Mouse (Mus musculus) lung, postnatal 10 days (tissue): ENCODE data around the gene Ambra1.

Source experiments
- DNase-seq: peaks from one replicate; pipeline ENCODE4 v3.0.0; 2021

Ambra1 gene

DNA sequence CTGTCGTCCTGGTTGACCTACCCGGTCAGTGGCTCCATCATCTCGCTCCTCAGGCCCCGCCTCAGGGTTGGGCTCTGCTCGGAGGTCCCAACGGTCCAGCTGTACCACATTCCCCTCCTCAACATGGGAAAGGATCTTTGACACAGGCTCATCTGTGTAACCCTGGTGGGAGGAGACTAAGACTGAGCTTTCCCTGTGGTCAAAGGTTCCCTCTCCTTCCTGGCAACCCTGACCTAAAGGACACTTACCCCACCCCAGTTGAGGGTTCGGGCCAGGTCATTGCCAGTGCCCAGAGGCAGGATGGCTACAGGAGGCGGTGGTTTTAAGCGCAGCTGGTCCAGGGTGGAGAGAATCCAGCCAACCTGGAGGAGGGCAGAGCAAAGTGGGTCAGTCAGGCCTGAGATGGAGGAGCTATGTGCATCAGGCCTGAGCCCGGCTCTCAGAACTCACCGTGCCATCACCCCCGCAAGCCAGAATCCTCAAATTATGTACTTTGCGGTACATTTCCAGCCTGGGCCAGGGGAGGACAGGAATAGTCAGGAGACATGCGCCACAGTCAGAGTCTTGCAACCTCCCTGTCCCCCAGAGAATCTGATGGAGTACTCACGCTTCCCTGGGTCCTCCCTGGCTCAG, 209.5 kb downstream of the Ambra1 start:
- DNase-seq: no peak

DNA sequence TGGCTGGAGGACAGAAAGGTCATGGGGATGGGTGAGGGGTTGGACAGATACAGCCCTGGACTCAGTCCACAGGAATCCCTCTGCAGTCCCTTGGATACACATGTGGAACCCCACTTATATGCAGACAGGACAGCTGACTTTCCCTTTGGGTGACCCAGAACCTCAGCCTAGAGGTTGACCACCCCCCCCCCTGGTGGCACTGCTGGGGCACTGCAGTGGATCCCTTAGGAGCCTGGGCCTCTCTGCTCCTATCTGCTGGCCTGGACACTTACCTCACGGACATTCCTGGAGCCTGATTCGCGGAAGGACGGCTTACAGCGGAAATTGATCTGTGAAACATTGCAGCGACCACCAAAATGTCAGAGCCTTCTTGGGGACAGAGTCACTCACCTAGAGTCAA, 212.4 kb downstream of the Ambra1 start:
- no peak for DNase-seq

DNA sequence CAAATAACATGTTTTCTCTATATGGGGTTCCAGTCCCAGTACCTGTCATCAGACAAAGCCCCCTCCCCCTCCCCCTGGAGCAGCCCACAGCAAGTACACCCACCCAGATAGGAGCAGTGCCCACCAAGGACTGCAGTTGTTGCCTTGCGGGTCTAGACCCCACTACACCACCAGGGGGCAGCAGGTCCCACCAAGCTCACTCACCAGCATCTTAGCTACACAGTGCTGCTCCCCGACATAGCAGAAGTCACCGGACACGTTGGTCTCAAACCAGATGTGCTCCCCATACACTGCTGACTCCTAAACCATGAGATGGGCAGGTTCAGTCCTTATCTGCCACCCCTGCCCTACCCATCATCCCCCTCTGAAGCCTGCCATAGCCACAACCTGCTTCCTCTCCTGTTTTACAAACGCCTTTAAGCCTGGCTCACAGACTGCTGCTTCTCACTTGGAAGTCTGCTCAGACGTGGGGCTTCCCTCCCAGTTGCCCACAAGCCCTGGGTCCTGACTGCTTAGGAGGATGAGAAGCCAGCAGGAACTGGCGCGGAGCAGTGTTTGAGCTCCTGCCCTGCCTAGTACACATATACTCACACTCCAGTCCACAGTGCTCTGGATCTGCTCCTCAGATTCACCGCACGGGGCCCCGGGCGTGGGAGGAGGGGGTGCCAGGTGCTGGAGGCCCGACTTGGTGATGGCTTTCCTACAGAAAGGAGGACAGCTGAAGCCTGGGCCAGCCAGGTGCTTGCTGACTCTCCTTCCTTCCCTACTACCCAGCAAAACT, 214.4 kb downstream of the Ambra1 start:
- DNase-seq: peak; percentile 87

DNA sequence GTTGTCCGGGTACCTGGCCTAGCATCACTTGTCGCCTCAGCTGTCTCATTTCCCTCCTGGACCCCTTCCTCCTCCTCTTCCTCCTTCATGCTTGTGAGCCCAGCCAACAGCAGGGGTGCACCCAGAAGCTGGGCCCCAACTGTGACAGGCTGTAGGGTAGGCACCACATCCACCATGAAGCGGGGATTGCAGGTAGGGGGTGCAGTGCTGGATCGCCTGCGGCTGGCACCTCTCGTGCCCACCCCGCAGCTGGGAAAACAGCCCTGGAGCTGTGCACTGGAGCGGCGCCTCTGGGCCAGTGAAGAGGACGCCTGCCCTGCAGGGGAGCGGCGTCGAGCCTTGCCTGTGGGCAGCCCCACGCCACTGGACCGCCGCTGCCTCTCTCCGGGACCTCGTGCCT, 215.5 kb downstream of the Ambra1 start, which contains the start of gene Gm9821:
Gm9821 (plus strand) TSS at position 221 of the 400 bp plus-strand sequence.
- DNase-seq: no peak

DNA sequence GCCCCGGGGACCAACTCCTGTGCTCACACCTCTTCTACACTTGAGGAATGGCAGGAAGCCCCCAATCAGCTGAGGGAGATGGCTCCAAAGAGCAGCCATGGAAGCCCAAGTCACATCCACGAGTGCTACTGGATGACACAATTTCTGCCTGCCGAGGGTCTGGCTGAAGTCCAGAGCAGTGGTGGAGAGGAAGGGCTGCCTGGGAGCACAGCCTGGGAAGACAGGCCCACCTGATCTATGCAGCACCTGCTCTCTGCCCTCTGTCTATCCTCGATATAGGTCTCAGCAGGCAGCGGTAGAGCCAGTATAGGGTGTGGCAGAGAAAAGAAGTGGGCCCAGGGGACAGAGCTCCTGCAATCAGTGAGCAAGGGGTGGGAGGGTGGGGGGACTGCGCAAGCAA, 216.9 kb downstream of the Ambra1 start:
- no peak for DNase-seq

DNA sequence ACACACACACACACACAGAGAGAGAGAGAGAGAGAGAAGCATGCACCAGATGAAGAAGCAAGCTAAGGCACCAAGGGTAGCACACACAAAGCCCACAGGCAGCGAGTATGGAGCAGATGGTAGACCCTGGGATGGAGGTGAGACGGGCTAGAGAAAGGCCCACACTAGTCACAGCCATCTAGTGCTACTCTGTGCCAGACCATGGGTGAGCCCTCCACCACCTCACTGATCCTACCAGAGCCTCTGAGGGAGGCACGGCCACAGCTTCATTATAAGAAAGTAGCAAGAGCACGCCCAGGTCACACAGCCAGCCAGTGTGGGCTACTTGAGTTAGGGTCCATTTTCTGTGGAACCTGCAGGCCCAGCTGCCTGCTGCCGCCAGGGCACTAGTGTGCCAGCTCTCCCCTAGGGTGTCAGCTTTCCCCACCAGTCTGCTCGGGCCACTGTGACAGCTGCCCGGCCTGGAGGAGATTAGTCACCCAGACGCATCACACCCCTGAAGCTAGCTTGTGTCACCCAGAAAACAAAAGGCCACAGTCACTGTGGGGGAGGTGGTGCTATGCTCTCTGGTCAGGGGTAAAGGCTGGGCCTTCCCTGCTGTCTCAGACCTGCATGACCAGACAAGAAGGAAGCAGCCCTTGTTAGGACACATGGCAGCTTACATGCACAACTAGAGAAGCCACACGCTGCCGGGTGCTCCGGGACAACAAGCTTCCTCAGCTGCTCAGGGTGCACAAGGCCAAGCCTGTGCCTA, 217.6 kb downstream of the Ambra1 start:
- DNase-seq: peak; percentile 47

DNA sequence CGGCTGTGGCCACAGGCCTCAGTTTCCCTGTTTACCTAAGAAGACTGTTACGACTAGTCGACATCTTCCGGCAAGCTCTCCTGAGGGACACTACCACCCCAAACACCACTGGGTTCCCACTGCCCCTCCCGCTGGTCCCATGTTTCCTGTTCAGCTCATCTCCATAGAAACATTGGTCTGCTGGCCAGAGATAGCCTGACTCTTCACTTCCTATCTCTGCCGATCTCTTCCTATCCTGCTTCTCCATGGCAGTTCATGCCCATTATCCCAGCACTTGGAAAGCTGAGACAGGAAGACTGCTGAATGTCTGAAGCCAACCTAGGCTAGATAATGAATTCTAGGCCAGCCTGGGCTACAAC, 218.2 kb downstream of the Ambra1 start:
- DNase-seq: peak; percentile 54

DNA sequence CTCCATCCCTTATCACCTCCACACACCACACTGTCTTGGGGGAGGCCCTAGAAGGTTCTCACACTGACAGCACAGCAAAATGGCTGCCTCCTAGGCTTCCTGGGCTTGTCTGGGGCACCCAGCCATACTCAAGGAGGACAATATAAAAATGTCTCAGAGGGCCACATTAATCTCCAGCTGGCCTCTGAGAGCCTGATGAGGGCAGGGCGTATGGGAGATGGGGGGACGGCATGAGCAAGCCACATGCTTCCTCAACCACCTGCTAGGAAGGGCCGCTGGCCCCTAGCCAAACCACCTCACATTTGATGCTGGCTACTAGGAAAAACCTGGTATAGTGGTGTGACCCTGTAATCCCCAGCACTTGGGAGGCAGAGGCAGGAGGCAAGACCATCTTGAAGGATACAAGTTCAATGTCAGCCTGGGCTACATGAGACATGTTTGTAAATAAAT, 218.9 kb downstream of the Ambra1 start:
- DNase-seq: no peak

DNA sequence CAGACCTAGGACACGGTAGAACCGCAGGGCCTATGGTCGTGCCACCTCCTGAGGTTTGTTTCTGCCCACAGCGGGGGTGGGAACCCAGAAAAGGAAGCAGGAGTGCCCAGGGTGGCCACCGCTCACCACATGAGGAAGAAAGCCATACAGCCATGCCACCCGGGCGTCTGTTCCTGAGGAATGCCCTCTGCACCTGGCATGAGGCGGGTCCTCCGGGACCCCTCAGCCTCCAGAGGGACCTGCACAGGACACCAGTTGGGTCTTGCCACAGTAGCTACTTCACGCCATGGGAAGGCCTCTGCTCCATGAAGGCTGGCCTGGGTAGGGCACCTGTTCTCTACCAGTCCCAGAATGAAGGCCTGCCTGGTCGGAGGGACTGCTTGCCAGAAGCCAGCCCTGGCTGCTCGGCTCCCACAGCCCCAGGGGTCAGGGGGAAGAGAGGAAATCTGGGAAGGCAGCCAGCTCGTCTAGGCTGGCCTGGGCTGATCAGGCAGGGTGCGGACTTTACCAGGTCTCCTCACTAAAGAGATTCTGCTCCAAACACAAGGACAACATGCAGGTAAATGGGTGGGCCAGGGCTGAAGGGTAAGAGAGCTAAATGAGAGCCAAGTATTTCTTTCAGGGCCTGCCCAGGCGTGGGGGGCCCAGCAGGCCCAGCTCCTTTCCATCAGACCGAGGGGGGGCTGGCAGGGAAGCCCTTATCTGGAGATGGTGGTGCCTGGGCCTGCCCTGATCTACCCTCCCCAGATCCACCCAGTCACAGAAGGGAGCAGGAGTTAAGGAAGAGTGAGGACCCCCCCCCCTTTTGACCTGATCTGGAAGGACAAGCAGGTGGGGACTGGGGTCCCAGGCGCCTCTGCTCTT, 219.7 kb downstream of the Ambra1 start:
- peak; percentile 68 for DNase-seq

DNA sequence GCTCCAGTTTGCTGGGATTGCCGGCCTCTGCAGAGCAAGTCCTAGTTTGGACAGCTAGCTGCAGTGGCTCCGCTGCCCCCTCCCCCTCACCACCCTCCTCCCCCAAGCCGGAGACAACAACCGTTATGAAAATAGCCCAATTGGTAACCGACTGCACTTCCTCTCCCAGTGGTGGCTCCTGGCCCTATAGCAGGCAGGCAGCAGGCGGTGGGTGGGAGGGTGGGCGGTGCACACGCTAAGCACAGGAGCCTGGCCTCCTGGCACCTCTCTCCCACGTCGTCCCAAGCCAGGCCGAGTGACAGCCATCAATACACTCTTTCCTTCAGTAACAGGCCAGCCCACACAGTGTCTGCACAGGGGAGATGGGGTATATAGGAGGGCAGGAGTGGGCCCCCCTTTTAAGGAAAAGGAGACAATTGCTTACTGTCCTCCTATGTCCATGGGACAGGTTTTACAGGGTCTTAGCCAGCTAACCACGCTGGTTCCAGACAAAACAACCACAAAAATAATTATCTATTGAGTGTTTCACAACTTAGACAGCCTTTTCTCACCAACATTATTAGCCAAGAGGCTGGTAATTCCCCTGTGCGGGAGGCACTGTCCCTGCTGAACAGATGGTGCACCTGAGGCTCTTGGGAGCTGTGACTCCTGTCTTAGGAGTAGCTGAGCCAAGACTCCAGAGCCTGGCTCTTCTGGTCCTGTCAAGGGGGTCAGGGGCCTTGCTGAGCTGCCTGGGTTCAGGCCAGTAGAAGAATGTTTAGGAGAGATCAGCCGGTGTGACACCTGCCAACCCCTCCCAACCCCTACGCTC, 220.5 kb downstream of the Ambra1 start:
- DNase-seq: peak; percentile 73

DNA sequence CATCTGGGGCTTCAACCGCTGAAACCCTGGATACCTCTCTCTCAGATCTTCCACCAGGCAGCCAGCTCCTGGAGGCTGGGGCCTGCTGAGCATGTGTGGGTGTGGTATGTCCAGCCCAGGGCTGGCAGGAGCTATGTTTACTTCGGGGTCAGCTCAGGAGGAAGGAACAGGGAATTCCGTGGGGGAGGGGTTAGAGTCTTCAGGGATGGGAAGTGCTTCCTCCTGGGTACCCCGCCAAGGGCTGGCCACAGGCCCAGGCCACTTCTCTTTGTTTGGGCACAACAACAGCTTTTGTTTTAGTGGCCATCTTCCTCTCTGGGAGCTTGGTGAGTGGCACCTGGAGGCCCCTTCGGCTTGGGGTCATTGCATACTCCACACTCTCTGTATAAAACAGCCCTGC, 223.9 kb downstream of the Ambra1 start:
- peak; percentile 94 for DNase-seq

DNA sequence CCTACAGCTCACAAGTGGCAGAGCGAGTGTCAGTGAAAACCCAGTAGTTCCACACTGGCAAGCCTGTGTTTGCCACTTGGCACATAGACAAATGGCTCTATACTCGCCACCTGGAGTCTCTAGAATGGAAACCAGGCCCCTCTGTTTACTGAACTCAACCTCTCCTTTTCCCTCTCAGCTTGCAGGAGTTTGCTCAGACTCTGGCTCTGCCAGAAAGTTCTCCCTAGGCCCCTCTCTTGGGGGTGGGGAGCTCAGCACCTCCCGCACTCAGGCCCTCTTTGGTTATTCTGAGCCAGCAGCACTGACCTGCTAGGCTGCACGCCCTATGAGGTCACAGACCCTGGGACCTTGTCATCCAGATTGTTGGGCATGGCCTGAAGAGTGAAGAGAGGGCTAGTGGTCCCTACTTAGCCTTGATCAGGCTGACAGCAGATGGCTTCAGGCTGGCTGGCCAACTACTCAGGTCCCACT, 225.2 kb downstream of the Ambra1 start:
- no peak for DNase-seq

DNA sequence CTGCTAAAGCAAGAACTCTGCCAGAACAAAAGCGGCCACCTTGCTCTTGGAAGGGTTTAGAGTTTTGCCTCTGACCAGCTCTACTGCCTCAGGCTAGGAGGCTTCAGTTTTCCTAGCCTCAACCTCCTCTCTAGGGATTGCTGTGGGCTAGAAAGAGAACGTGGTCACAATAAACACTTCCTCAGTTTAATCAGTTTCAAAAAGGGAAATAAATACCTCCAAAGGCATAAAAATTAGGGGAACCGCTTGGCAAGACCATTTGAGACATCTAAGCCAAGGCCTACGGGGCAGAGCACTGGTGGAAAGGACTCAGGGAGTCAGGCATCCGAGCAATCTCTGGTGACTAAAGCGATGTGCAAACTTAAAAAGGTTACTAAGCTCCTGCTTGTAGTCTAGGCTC, 225.9 kb downstream of the Ambra1 start:
- DNase-seq: no peak

DNA sequence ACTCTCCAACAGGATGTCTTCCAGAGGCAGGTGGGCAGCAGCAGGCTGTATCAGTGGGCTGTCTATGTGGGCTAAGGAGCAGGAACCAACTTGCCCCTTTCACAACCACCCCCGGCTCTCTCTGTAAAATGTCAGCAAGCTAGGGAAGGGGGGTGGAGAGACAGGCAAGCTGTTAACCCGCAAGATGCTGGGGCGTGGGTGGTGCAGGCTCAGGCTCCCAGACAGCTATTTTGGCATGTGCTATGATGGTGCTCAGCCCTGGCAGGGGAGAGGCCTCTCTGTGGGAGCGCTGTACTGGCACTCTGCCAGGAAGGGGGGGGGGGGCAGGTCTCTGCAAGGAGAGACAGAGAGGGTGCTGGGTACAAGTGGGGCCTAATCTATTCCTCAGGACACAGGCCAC, 227.2 kb downstream of the Ambra1 start:
- peak; percentile 50 for DNase-seq

DNA sequence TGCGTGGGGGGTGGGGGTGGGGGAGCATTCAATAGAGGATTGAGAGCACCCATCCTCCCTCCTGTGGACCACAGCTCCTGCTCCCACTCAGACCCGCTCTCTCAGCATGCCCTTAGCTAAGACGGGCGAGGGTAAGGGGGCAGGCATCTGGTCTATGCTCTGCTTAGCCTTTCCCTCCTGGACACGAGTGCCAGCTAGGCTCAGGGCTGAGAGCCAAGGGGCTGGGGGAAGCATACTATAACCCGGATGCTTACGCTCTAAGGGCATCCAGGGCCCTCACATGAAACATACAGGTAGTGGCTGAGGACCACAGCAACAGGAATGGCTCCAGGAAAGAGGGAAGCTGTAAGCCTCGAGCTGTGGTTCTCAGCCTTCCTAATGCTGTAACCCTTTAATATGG, 228.1 kb downstream of the Ambra1 start:
- DNase-seq: no peak

DNA sequence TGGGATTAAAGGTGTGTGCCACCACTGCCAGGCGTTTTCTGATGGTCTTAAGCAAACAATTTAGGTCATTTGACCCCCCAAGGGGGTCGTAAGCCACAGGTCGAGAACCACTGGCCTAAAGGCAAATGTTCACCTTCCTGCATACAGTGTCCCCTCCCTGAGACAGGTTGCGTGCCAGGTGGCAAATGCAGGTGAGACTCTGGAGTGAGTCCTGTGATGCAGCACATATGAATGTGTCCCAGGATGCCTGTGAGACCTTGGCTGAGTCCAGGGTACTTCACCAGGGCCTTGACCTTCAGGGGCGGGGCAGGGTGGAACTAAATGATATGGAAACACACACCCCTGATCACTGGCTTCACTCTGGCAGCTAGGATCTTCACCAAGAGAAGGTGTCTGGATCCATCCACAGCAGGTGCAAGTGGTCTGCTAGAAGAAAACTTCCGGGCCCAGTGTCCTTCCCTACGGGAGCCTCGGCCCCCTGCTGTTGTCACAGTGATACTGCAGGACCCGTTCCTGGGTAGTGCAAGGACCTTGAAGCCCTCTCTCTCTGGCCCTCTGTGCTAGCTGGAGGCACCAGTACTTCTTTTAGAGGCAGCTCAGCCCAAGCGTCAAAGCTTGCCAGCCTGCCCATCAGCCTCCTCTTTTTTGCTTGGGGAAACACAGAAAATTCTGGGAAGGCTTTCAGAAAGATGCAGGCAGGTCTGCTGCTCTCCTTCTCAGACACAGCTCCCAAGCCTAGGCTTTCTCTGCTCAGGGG, 228.9 kb downstream of the Ambra1 start:
- DNase-seq: peak; percentile 80

DNA sequence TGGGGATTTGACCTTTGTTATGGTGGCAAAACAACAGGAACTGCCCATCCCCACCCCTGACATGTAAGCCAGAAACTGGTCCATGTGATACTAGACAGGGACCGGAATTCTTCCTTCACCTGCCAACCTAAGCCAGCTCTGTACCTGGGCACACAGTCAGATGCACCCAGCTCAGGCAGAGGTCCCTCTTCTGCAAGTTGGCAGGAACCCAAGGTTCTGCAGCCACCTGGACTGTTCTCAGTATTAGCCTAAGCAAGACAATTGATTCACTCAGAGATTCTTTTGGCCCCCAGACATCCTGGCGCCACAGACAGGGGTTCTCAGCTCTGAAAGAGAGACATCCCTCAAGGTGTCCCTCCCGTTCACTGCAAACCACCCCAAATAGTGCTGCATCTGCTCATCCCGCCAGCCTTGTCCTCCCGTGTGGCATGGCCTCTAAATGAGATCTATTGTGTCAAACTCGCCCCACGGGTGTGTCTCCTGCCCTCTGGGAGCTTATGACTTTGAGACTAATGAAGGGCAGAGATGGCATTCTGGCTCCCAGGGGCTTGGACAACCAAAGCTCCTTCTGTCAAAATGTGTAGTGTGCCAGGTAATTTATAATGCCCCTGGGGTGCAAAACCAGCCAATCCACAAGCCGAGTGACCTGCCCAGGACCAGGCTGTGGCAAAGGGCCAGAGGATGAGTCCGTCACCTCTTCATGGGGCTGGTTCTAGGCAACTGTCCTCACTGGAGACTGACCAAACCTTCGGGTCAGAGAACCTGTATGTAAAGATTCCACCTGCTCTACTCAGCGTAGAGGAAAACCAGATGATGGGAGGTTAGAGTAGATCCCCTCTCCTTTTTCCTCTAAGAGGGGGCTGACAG, 229.8 kb downstream of the Ambra1 start:
- no peak for DNase-seq

DNA sequence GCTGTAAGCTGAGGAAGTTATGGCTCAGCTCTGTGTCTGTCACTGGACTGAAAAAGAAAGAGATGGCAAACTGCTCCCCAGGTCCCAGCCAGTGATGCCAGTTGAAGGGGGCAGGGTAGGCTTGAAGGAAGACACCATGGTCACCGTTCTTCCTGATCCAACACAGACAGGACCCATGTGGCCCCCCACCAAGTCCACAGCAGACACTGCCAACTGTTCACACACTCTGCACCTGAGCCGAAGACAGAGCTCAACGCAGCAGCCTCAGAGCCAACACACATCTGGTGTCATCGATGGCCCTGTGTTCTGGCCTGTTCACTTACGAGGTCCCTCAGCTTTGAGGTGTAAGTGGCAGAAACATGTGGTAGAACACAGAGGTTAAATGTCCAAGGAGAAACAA, 230.5 kb downstream of the Ambra1 start:
- DNase-seq: no peak

DNA sequence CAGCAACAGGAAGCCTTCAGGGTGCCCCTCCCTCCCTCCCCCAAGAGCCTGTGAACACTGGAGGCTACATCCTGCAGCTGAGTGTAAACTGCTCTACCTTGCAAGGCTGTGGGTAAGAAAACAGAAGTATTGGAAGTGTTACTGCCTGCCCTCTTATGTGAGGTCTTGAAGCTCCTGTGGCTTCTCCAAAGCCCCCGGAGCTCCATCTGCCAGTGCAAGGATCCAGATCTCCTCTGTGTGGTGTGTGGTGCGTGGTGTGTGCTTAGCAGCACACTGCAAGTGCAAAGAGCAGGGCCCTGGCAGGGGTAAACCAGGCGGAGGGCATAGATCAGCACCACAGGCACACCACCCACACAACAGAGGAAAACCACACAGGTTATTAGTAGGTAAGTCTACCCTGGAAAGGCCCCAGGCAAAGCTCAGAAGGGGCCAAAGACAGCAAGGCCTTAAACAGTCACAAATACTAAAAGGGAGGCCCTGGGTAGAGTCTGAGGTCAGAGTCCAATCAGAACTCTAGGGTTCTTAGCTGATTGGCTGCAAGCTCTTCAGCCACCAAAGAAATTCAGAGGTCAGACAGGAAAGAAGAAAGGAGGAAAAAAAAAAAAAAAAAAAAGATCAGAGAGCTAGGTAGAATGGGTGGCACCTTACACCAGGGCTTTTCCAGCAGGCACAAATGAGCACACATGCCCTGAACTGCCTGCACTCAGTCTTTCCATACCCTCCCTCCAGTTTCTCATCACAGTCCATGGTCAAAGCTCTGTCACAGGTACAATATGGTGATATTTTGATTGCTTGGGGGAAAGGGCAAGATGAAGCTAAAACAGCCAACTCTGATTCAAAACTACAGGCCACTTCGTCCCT, 232.2 kb downstream of the Ambra1 start:
- no peak for DNase-seq
